Mouse (Mus musculus) MEL (cell line): Measurements from ENCODE around the gene S100a5. TPM values are rescaled to one million over a fixed set of nuclear protein-coding genes. Genes with fewer than 3 reads are reported as not detected.

ENCODE experiments used
- DNase-seq: peaks from one replicate; pipeline ENCODE4 v3.0.0; 2011; ENCODE audit warnings: low read depth, low spot score
- H3K27ac ChIP-seq: 2 replicates; pipeline ENCODE4 v1.5.1; 2012; ENCODE audit warnings: low read depth, mild to moderate bottlenecking, control low read depth, low read length, moderate library complexity; ENCODE audit not compliant: control insufficient read depth
- H3K27me3 ChIP-seq, 2 experiments: fragments of 150-350 bp in 1 of 2; sonication (generic) in 1 of 2; 2 replicates each; pipeline ENCODE4 v1.6.1; 2012; ENCODE audit warnings: low read length in 2 of 2, mild to moderate bottlenecking in 2 of 2, improper control_type of control experiment in 1 of 2, moderate library complexity in 1 of 2; ENCODE audit not compliant: insufficient read depth in 2 of 2, control insufficient read depth in 1 of 2
- H3K36me3 ChIP-seq, 2 experiments: 2 replicates each; pipeline ENCODE4 v1.6.1; 2012 to 2014; ENCODE audit warnings: low read length in 2 of 2, improper control_type of control experiment in 1 of 2, inconsistent platforms in 1 of 2, mild to moderate bottlenecking in 1 of 2; ENCODE audit not compliant: insufficient read depth in 2 of 2, control insufficient read depth in 1 of 2
- H3K4me1 ChIP-seq, 2 experiments: fragments of 150-350 bp in 1 of 2; sonication (generic) in 1 of 2; 2 replicates each; pipeline ENCODE4 v1.6.1; 2012; ENCODE audit warnings: low read length in 2 of 2, improper control_type of control experiment in 1 of 2, mild to moderate bottlenecking in 1 of 2; ENCODE audit not compliant: insufficient read depth in 2 of 2, control insufficient read depth in 1 of 2
- H3K4me3 ChIP-seq, 2 experiments: fragments of 150-350 bp in 1 of 2; sonication (generic) in 1 of 2; 2 replicates each; pipeline ENCODE4 v1.5.1; 2012; ENCODE audit warnings: low read depth in 2 of 2, low read length in 2 of 2, mild to moderate bottlenecking in 2 of 2, moderate library complexity in 2 of 2, control low read depth in 1 of 2, improper control_type of control experiment in 1 of 2; ENCODE audit not compliant: control insufficient read depth in 1 of 2, insufficient read depth in 1 of 2
- H3K79me2 ChIP-seq: 2 replicates; pipeline ENCODE4 v1.6.1; 2012; ENCODE audit warnings: mild to moderate bottlenecking, low read length, moderate library complexity; ENCODE audit not compliant: control insufficient read depth, poor library complexity, insufficient read depth
- H3K9ac ChIP-seq: 2 replicates; pipeline ENCODE4 v1.6.1; 2012; ENCODE audit warnings: low read depth, mild to moderate bottlenecking, control low read depth, low read length, moderate library complexity; ENCODE audit not compliant: control insufficient read depth, poor library complexity, severe bottlenecking
- H3K9me3 ChIP-seq: fragments of 150-350 bp; sonication (generic); replicated peaks from 2 replicates; pipeline ENCODE4 v1.6.1; 2012; ENCODE audit warnings: mild to moderate bottlenecking, low read length, improper control_type of control experiment, moderate library complexity; ENCODE audit not compliant: insufficient read depth
- CHD1 ChIP-seq: IDR thresholded peaks from 2 replicates; pipeline ENCODE4 v1.6.1; 2012; ENCODE audit warnings: low read depth, mild to moderate bottlenecking, inconsistent platforms, low read length, improper control_type of control experiment
- CHD2 ChIP-seq: IDR thresholded peaks from 2 replicates; pipeline ENCODE4 v1.6.1; 2011; ENCODE audit warnings: low read length, improper control_type of control experiment
- CTCF ChIP-seq, 3 experiments: IDR thresholded peaks in 2 of 3; conservative IDR thresholded peaks in 1 of 3; 2 replicates each; pipeline ENCODE4 v1.5.1; 2011 to 2012; ENCODE audit warnings: low read length in 3 of 3, low read depth in 2 of 3, mild to moderate bottlenecking in 2 of 3, improper control_type of control experiment in 1 of 3, inconsistent platforms in 1 of 3, mixed read lengths in 1 of 3, moderate library complexity in 1 of 3; ENCODE audit not compliant: control insufficient read depth in 1 of 3, insufficient read depth in 1 of 3, poor library complexity in 1 of 3, severe bottlenecking in 1 of 3
- E2F4 ChIP-seq: IDR thresholded peaks from 2 replicates; pipeline ENCODE4 v1.6.1; 2011; ENCODE audit warnings: low read depth, low read length, improper control_type of control experiment, borderline replicate concordance
- ELF1 ChIP-seq: IDR thresholded peaks from 2 replicates; pipeline ENCODE4 v1.6.1; 2014; ENCODE audit warnings: low read depth, mild to moderate bottlenecking, inconsistent platforms, low read length, improper control_type of control experiment, moderate library complexity
- EP300 ChIP-seq, 2 experiments: IDR thresholded peaks; 2 replicates each; pipeline ENCODE4 v1.6.1; 2011; ENCODE audit warnings: improper control_type of control experiment in 2 of 2, low read length in 2 of 2, low read depth in 1 of 2, mild to moderate bottlenecking in 1 of 2
- ETS1 ChIP-seq: IDR thresholded peaks from 2 replicates; pipeline ENCODE4 v1.6.1; 2012; ENCODE audit warnings: low read depth, mild to moderate bottlenecking, inconsistent platforms, low read length, improper control_type of control experiment, moderate library complexity
- GABPA ChIP-seq: IDR thresholded peaks from 2 replicates; pipeline ENCODE4 v1.6.1; 2012; ENCODE audit warnings: low read depth, mild to moderate bottlenecking, inconsistent platforms, low read length, improper control_type of control experiment, moderate library complexity
- GATA1 ChIP-seq: IDR thresholded peaks from 2 replicates; pipeline ENCODE4 v1.6.1; 2011; ENCODE audit warnings: low read depth, low read length, improper control_type of control experiment
- HCFC1 ChIP-seq: IDR thresholded peaks from 2 replicates; pipeline ENCODE4 v1.6.1; 2012; ENCODE audit warnings: low read depth, mild to moderate bottlenecking, inconsistent platforms, low read length, improper control_type of control experiment, moderate library complexity
- JUND ChIP-seq: IDR thresholded peaks from 2 replicates; pipeline ENCODE4 v1.6.1; 2011; ENCODE audit warnings: low read depth, mild to moderate bottlenecking, improper control_type of control experiment, low read length
- KAT2A ChIP-seq: conservative IDR thresholded peaks from 2 replicates; pipeline ENCODE4 v1.6.1; 2012; ENCODE audit warnings: low read depth, low read length, improper control_type of control experiment, inconsistent platforms
- MAFK ChIP-seq: IDR thresholded peaks from 2 replicates; pipeline ENCODE4 v1.6.1; 2011; ENCODE audit warnings: low read depth, mild to moderate bottlenecking, low read length, improper control_type of control experiment, borderline replicate concordance
- MAX ChIP-seq: IDR thresholded peaks from 2 replicates; pipeline ENCODE4 v1.6.1; 2011; ENCODE audit warnings: low read length, improper control_type of control experiment
- MAZ ChIP-seq: IDR thresholded peaks from 2 replicates; pipeline ENCODE4 v1.6.1; 2012; ENCODE audit warnings: low read depth, mild to moderate bottlenecking, inconsistent platforms, low read length, improper control_type of control experiment
- MEF2A ChIP-seq: IDR thresholded peaks from 2 replicates; pipeline ENCODE4 v1.6.1; 2014; ENCODE audit warnings: low read depth, mild to moderate bottlenecking, inconsistent platforms, low read length, improper control_type of control experiment; ENCODE audit not compliant: poor library complexity, insufficient replicate concordance, severe bottlenecking; ENCODE audit errors: extremely low read depth
- MXI1 ChIP-seq: IDR thresholded peaks from 2 replicates; pipeline ENCODE4 v1.6.1; 2011; ENCODE audit warnings: mild to moderate bottlenecking, low read depth, low read length, improper control_type of control experiment
- MYB ChIP-seq: IDR thresholded peaks from 2 replicates; pipeline ENCODE4 v1.6.1; 2011; ENCODE audit warnings: mild to moderate bottlenecking, low read depth, low read length, improper control_type of control experiment
- MYC ChIP-seq: IDR thresholded peaks from 2 replicates; pipeline ENCODE4 v1.6.1; 2011; ENCODE audit warnings: low read depth, mild to moderate bottlenecking, low read length, improper control_type of control experiment, moderate library complexity
- NELFE ChIP-seq: IDR thresholded peaks from 2 replicates; pipeline ENCODE4 v1.6.1; 2011; ENCODE audit warnings: low read depth, low read length, improper control_type of control experiment
- NRF1 ChIP-seq: IDR thresholded peaks from 2 replicates; pipeline ENCODE4 v1.6.1; 2014; ENCODE audit warnings: low read depth, mild to moderate bottlenecking, inconsistent platforms, low read length, improper control_type of control experiment, moderate library complexity; ENCODE audit not compliant: poor library complexity, insufficient read depth, severe bottlenecking
- POLR2A ChIP-seq, 2 experiments: IDR thresholded peaks; 2 replicates each; pipeline ENCODE4 v1.6.1; 2011 to 2012; ENCODE audit warnings: low read length in 2 of 2, mild to moderate bottlenecking in 2 of 2, control low read depth in 1 of 2, improper control_type of control experiment in 1 of 2, low read depth in 1 of 2, moderate library complexity in 1 of 2; ENCODE audit not compliant: control insufficient read depth in 1 of 2, insufficient read depth in 1 of 2, poor library complexity in 1 of 2
- POLR2AphosphoS2 ChIP-seq: IDR thresholded peaks from 2 replicates; pipeline ENCODE4 v1.6.1; 2011; ENCODE audit warnings: low read length, improper control_type of control experiment
- POLR2AphosphoS5 ChIP-seq: IDR thresholded peaks from 2 replicates; pipeline ENCODE4 v1.6.1; 2012; ENCODE audit warnings: low read depth, borderline replicate concordance, mild to moderate bottlenecking, inconsistent platforms, low read length, moderate library complexity, mixed read lengths
- RAD21 ChIP-seq: IDR thresholded peaks from 2 replicates; pipeline ENCODE4 v1.6.1; 2011; ENCODE audit warnings: mild to moderate bottlenecking, low read depth, low read length, improper control_type of control experiment
- RCOR1 ChIP-seq: IDR thresholded peaks from 2 replicates; pipeline ENCODE4 v1.6.1; 2012; ENCODE audit warnings: low read depth, mild to moderate bottlenecking, inconsistent platforms, low read length, improper control_type of control experiment
- SIN3A ChIP-seq: IDR thresholded peaks from 2 replicates; pipeline ENCODE4 v1.6.1; 2012; ENCODE audit warnings: low read length, improper control_type of control experiment, inconsistent platforms
- SMC3 ChIP-seq: IDR thresholded peaks from 2 replicates; pipeline ENCODE4 v1.6.1; 2011; ENCODE audit warnings: low read depth, low read length, improper control_type of control experiment
- TAL1 ChIP-seq: IDR thresholded peaks from 2 replicates; pipeline ENCODE4 v1.6.1; 2012; ENCODE audit warnings: mild to moderate bottlenecking, inconsistent platforms, low read length, moderate library complexity, mixed read lengths
- TBP ChIP-seq: IDR thresholded peaks from 2 replicates; pipeline ENCODE4 v1.8.0; 2011; ENCODE audit warnings: low read depth, low read length, improper control_type of control experiment
- TCF12 ChIP-seq: IDR thresholded peaks from 2 replicates; pipeline ENCODE4 v1.6.1; 2014; ENCODE audit warnings: low read depth, mild to moderate bottlenecking, inconsistent platforms, low read length, improper control_type of control experiment, moderate library complexity
- UBTF ChIP-seq: IDR thresholded peaks from 2 replicates; pipeline ENCODE4 v1.6.1; 2012; ENCODE audit warnings: low read depth, mild to moderate bottlenecking, inconsistent platforms, low read length, improper control_type of control experiment, moderate library complexity, borderline replicate concordance; ENCODE audit not compliant: insufficient read depth
- USF1 ChIP-seq: IDR thresholded peaks from 2 replicates; pipeline ENCODE4 v1.6.1; 2014; ENCODE audit warnings: low read depth, mild to moderate bottlenecking, inconsistent platforms, low read length, improper control_type of control experiment, moderate library complexity
- USF2 ChIP-seq, 2 experiments: IDR thresholded peaks; 2 replicates each; pipeline ENCODE4 v1.6.1; 2011 to 2012; ENCODE audit warnings: improper control_type of control experiment in 2 of 2, low read length in 2 of 2, borderline replicate concordance in 1 of 2, inconsistent platforms in 1 of 2, low read depth in 1 of 2, mild to moderate bottlenecking in 1 of 2; ENCODE audit not compliant: insufficient read depth in 1 of 2
- ZC3H11A ChIP-seq: IDR thresholded peaks from 2 replicates; pipeline ENCODE4 v1.6.1; 2012; ENCODE audit warnings: low read depth, mild to moderate bottlenecking, inconsistent platforms, low read length, improper control_type of control experiment
- ZKSCAN1 ChIP-seq: IDR thresholded peaks from 2 replicates; pipeline ENCODE4 v1.6.1; 2012; ENCODE audit warnings: low read depth, mild to moderate bottlenecking, inconsistent platforms, low read length, improper control_type of control experiment, moderate library complexity
- ZMIZ1 ChIP-seq: IDR thresholded peaks from 2 replicates; pipeline ENCODE4 v1.6.1; 2012; ENCODE audit warnings: low read depth, mild to moderate bottlenecking, inconsistent platforms, low read length, improper control_type of control experiment, moderate library complexity
- ZNF384 ChIP-seq: IDR thresholded peaks from 2 replicates; pipeline ENCODE4 v1.6.1; 2012; ENCODE audit warnings: low read depth, mild to moderate bottlenecking, inconsistent platforms, low read length, improper control_type of control experiment
- polyA plus RNA-seq, 2 experiments: library from polyadenylated mRNA; stranded (reverse) in 1 of 2; unstranded in 1 of 2; fragments of >175 nt in 1 of 2; fragments of >200 nt in 1 of 2; gene quantifications; 2 replicates each; pipeline versions ENCODE4 v1.2.1 to v1.2.4; 2012; ENCODE audit warnings: low replicate concordance in 2 of 2, low read depth in 1 of 2; ENCODE audit not compliant: insufficient read length in 2 of 2, insufficient read depth in 1 of 2, missing spikeins in 1 of 2
- total RNA-seq: library from RNA; depleted of rRNA; stranded (reverse); fragments of 300-350 nt; gene quantifications from 2 replicates; pipeline ENCODE4 v1.2.3, GENCODE M21; 2012

The S100a5 gene
- total and polyA plus RNA-seq, 3 experiments = not detected

DNA sequence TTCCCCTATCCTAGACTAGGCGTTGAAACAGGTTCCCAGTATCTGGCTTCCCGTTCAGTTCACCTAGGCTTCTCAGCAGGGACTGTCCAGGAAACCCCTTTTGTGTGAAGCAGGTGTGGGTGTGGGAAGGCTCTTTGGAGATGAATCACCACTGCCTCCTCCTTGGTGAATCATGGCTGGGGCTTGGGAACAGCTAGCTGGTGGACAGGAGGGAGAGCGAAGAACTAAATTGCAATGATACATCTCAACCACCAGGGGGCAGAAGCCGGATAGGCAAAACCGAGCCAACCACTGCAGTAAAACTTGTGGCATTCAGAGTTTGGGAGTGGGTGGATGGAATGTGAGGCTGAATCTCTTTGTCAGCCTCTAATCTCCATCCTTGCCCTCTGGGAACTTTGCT lies 22.7 kb upstream of the S100a5 start:
- peak; percentile 88 for DNase-seq
- Histone ChIP-seq H3K9me3 (no peaks in the 10 kb centered on the region), H3K4me3 (no peak overlapping the region), H3K27me3 (no peaks in the 10 kb centered on the region), H3K27ac (no peak overlapping the region), H3K9ac (no peak overlapping the region), H3K4me1 (peaks cover 0 to 28% of the 10 kb centered on the region in 2 experiments; a peak in 2 of 4 replicates), H3K79me2 (no peaks in the 10 kb centered on the region), H3K36me3 (peaks cover 0 to 9% of the 10 kb centered on the region in 2 experiments; a peak in 2 of 4 replicates)
- TF ChIP-seq CHD2 (no peak), ETS1 (no peak), MEF2A (no peak), MYB (no peak), POLR2A (IDR thresholded peaks at IDR 0.05; ENCODE audit: control insufficient read depth in 1 of 2, insufficient read depth in 1 of 2, low read depth in 1 of 2, low read length in 2 of 2, poor library complexity in 1 of 2) (no peak), MYC (no peak), CTCF (IDR thresholded peaks at IDR 0.05 in 2 of 3, conservative IDR thresholded peaks at IDR 0.05 in 1 of 3; ENCODE audit: control insufficient read depth in 1 of 3, insufficient read depth in 1 of 3, low read depth in 2 of 3, low read length in 3 of 3, poor library complexity in 1 of 3, severe bottlenecking in 1 of 3) (peak; percentile 89 to 98 (median 97)), RAD21 (peak; percentile 83), MAX (no peak), TAL1 (no peak), UBTF (no peak), POLR2AphosphoS5 (no peak), SIN3A (peak; percentile 45; the same call in 1 of the 2 replicates), NRF1 (no peak), TBP (no peak), SMC3 (peak; percentile 98), POLR2AphosphoS2 (no peak), EP300 (IDR thresholded peaks at IDR 0.05; ENCODE audit: low read depth in 1 of 2, low read length in 2 of 2) (peak in 1 of 2 experiments; percentile 10; a peak in 1 of 4 replicates), HCFC1 (no peak), ZNF384 (no peak), RCOR1 (no peak), GABPA (no peak), USF1 (no peak), ZC3H11A (peak; percentile 85), ELF1 (no peak), TCF12 (0 out of 2 replicates have a peak, but pooled peaks have one; percentile 15), MXI1 (no peak), NELFE (no peak), ZMIZ1 (no peak), GATA1 (no peak), CHD1 (no peak), KAT2A (no peak), MAFK (no peak), E2F4 (no peak), JUND (peak; percentile 68; the same call in 1 of the 2 replicates), ZKSCAN1 (no peak), USF2 (IDR thresholded peaks at IDR 0.05; ENCODE audit: borderline replicate concordance in 1 of 2, insufficient read depth in 1 of 2, low read depth in 1 of 2, low read length in 2 of 2) (no peak), MAZ (0 out of 2 replicates have a peak, but pooled peaks have one; percentile 74)
